Mouse (Mus musculus) heart, postnatal 0 days (tissue): ENCODE data around the gene Mdfic.

Source experiments
- CTCF ChIP-seq: IDR thresholded peaks from 2 replicates; pipeline ENCODE4 v1.5.1; 2016; ENCODE audit warnings: antibody characterized with exemption, control low read depth, low read depth
- EP300 ChIP-seq: IDR thresholded peaks from 2 replicates; pipeline ENCODE4 v1.6.1; 2016; ENCODE audit warnings: antibody characterized with exemption, low read depth

GRCm38 (mm10) chr6:15730258-15730657 lies 9.8 kb downstream of the Mdfic start:
- no peak for TF ChIP-seq CTCF
- 0 out of 2 replicates have a peak, but pooled peaks have one; percentile 37 for TF ChIP-seq EP300
